Mouse (Mus musculus): Measurements from ENCODE around the gene Bcl7c.
"Not testable (repeated sequence)": the region's sequence is repeated elsewhere in the genome, so short reads cannot be mapped to it uniquely, and the experiment has no call there.

Bcl7c gene

GRCm38 (mm10) chr7:127716992-127717391, 8.3 kb upstream of the Bcl7c start:
- DNase-seq (ENCODE audit: low spot score): peak; percentile 42

DNA sequence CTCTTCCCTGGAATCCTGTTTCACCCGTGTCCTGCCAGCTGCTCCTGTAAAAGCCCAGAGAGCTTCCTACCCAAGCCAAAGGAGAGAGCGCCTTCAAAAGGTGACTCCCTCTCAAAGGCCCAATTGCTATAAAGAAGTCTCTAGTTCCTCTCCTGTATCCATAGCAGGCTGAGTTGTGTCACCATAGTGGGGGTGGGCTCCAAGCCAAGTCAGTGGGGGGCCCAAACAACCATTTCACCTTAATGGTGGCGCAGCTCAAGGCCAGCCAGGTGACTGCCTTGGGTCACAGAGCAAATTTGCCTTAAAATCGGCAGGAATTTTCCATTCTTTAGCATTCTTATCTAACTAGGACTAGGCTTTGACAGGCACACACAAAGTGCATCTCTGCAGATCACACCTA, 6.1 kb upstream of the Bcl7c start:
- DNase-seq (ENCODE audit: low spot score): no peak

DNA sequence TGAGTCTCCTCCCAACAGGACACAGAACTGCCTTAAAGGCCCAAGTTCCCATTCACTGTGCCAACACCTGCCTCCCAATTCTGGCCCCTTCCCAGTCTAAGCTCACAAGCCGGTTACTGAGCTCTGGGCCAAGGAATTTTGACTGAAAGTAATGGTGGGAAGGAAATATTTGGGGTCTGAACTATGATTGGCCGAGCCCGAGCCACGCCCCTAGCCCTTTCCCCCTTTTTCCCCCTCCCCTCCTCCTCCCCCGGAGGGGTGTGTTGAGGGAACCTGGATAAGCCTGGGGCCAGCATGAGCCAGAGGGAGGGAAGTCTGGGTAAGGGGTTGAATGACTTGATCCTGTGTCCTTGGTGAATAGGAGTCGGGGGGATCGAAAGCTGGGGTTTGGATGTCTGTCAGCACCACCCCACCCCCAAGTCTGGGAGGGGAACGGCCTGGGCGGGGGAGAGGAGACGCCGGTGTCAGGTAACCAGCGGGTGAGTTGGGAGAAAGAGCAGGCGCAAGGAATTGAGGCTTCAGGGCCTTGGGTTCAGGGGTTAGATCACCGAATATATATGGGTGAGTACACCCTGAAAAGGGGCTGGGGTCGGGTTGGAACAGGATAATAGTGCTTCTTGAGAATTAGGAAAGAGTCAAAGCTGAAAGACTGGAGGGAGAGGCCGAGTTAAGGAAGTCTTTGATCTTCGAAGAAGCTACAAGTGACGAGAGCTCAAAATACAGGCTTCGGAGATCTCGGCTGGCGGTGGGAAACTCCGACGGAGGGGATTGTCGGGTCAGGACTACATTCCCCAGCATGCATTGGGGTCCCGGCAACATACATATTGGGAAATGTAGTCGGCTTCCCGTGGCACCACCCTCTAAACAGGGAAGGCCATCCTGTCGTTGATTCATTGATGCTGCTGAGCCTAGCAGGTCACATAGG, 4.0 kb upstream of the Bcl7c start, which contains the start of gene Ctf1:
Ctf1 (plus strand) TSS at position 276 of the 925 bp plus-strand sequence.
- DNase-seq (ENCODE audit: low spot score): no peak

DNA sequence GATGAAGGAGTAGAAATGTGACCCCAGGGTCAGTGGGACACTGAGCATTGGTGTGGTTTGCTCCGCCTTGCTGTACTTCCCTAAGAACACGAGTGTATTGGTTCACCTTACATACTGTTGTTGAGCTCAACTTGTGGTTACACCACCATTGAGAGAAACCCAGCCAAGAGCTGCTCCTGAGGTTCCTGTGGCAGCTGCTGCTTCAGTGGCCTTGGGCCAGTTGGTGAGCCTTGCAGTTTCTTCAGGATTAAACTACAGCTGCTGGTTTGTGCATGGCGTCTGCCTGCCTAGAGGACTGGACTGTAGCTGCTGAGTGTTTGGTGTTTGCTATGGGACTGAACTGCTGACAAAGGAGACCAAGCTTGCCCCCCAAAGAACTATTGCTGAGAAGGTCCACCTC, 2.7 kb upstream of the Bcl7c start:
- no peak for DNase-seq (ENCODE audit: low spot score)

DNA sequence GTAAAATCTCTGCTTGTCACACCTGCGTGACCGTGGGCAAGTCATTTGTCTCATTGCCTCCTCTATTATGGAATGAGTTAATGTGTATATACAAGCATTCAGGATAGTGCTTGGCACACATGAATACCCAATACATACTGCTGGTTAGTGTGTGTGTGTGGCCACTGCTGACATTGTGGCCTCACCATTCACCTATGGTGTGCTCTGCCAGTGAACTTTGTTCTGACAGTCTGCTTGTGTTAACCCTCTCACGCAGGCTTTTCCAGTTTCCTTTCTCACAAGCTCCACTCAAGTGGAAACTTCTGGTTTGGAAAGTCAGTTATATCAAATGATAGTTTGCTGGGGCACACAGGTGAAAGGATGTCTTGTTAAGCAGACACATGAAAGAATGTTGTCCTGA, 2.3 kb upstream of the Bcl7c start:
- no peak for DNase-seq (ENCODE audit: low spot score)

DNA sequence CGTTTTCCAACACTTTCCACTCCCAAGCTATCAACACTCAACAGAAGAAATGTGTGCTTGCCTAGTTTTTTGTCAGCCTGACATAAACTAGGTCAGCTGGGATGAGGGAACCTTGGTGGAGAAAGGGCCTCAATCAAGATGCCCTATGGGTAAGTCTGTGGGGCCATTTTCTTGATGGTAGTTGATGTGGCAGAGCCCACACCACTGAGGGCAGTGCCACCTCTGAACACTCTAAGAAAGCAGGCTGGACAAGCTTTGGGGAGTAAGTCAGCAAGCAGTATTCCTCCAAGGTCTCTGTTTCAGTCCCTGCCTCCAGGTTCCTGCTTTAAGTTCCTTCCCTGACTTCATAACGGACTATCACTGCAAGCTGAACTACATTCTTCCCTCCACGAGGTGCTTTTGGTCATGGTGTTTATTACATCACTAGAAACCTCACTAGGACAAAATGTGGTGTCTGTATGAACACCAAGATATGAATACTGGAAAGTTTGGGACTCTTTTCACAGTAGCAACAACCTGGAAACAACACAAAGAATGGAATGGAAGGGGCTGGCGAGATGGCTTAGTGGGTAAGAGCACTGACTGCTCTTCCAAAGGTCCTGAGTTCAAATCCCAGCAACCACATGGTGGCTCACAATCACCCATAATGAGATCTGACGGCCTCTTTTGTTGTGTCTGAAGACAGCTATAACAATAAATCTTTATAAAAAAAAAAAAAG, 687 bp upstream of the Bcl7c start:
- DNase-seq (ENCODE audit: low spot score): no peak

DNA sequence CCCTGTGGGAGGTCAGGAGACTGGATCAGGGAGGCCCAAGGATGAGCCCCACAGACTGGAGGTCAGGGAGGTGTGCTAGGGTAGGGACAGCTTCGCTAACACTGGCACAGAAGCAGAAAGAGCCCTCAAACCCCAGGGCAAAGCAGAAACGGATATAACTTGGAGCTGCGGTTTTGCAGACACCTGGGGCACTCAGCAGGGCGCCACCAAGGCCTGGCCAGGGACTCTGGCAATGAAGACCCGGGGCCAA, 851 bp downstream of the Bcl7c start:
- DNase-seq (ENCODE audit: low spot score): no peak

DNA sequence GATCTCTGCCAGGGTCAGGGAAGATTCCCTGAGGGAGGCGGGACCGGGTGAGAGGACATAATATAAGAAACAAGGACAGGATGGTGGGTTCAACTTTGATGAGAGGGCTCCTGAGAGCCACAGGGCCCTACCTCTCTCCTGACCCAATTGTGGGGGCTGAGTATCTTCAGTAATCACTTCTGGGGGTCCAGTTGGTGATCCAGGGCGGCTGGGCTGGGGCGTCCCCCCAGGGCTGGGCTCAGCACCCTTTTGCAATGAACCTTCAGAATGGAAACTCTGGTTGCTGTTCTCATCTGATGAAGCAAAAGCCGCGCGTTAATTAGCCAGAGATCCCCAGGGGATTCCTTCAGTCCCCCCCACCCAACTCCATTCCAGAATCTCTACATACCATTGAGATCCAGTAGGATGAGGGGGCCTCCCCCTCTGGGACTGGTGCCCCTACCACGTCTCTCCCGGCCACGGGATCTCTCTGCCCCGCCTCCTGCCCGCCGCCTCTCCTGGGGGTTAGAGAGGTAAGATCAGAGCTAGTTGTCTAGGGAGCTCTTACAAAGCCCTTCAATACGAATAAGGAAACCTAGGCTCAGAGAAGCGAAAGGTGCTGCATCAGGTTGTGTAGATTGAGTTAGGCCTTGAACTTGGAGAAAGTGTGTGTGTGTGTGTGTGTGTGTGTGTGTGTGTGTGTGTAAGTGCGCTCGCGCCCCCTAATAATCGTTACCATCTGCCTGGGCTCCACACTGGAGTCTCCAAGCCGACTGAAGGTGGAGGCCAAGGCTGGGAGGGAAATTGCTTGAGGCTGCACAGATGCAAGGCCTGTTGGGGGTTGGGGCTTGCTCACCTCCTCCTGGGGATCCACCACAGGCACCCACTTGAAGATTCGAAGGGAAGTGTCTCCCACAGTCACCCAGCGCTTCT, 1.4 kb downstream of the Bcl7c start:
- no peak for DNase-seq (ENCODE audit: low spot score)

DNA sequence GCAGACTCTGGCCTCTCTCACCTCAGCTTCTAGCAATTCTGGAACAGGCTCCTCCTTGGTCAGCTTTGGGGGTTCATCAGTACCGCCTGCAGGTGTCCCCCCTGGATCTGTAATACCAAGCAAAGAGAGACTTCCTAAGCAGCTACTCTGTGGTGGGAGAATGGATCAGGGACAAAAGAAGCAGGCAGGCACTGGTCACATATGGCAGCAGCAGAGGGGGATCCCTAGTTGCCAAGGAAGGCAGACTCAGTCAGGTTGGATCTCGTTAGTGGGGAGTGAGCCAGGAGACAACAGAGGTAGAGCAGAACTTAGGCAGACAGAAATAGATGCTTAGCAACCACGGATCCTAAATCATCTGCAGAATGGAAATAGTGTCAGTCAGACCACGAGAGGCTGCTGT, 3.0 kb downstream of the Bcl7c start:
- no peak for DNase-seq (ENCODE audit: low spot score)

GRCm38 (mm10) chr7:127704598-127704997, 4.1 kb downstream of the Bcl7c start:
- DNase-seq (ENCODE audit: low spot score): no peak

GRCm38 (mm10) chr7:127703561-127704178, 5.1 kb downstream of the Bcl7c start:
- no peak for DNase-seq (ENCODE audit: low spot score)

DNA sequence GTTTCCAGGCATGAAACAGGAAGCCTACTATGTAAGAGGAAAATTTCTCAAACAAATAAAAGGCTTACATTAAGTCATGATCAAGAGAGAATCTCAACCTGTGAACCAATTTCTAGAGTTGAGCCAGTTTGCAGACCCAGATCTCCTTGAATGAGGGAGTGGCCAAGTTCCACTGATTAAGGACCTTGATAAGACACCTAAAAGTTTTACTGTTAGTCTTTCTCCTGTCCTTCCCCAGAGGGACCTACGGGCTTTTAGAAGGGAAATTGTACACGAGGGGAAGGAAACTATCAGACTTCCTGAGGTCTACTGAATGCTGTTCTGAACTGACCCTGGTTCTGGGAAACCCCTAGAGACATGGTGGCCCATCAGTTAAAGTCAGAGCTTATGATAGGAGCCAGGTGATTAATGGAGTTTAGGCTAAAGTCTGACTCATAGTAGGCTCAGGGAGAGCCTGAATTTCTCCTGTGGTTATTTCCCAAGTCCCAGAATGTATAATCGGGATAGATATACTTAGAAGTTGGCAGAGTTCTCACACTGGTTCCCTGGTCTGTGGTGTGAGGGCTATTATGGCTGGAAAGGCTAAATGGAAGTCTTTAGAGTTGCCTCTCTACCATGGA, 7.9 kb downstream of the Bcl7c start:
- no peak for DNase-seq (ENCODE audit: low spot score)

DNA sequence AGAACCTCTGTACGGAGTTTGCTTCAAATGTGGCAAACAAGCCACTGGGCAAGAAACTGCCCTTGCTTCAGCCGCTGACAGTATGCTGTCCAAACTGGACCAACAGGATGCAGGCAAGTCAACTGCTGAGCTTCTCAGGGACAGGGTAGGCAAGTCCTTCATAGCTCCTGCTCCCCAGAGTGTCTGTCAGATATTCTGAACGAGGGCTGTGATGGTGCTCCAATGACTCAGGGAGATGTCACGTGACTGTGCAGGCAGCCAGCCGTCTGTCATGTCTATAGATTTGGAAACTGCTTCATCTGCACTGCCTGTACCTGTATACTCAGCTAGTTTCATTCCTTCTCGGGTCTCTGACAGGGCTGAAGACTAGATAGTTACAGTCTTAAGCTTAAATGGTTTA, 9.7 kb downstream of the Bcl7c start:
- no peak for DNase-seq (ENCODE audit: low spot score)

GRCm38 (mm10) chr7:127693730-127694129, 15.0 kb downstream of the Bcl7c start:
- not testable (repeated sequence) for DNase-seq (ENCODE audit: low spot score)

GRCm38 (mm10) chr7:127693290-127693689, 15.4 kb downstream of the Bcl7c start:
- no peak for DNase-seq (ENCODE audit: low spot score)

- DNase-seq (ENCODE audit: low spot score): no peak
Measured at GRCm38 (mm10) chr7:127691221-127691989, 17.3 kb downstream of the Bcl7c start.

DNA sequence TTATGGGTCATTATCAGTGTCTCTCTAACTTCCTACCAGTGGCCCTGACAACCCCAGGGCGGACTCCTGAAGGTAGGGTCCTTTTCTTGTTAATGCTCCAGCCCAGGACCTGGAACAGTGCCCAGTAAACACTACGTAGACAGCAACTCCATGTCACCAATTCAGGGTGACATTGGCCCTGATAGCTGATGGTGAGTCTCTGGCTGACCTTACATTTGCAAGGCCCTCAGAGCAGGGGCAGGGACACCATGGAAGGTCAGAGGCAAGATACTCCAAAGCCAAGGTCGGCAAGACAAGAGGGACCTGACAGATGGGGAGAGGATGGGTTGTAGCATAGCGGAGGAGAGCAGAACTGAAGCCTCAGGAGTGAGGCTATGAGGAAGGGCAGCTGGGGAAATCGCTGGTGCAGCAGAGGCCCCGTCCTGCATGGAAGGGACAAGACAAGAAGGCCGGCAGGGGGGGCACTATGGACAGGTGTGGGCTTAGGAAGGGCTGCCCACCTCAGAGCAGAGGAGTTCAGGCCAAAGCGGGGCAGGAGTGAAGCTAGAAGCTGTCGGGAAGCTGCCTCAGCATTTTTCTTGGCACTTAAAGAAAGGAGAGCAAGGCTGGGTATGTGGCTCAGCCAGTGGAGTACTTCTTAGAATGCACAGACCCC, 19.0 kb downstream of the Bcl7c start:
- no peak for DNase-seq (ENCODE audit: low spot score)

DNA sequence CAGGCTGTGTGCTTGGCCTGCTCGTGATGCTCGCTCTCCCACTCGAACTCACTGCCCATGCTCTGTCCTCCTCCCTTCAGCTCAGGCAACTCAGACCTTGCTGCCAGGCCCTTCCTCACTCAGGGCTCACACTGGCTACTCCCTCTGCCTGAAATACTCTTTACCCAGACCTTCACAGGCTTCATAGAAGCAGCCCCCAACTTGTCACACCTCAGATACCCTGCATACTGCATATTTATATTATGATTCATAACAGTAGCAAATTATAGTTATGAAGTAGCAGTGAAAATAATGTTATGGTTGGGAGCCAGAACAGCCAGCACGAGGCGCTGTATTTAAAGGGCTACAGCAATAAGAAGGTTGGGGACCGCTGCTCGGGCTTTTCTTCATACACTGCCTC, 19.8 kb downstream of the Bcl7c start:
- DNase-seq (ENCODE audit: low spot score): no peak

DNA sequence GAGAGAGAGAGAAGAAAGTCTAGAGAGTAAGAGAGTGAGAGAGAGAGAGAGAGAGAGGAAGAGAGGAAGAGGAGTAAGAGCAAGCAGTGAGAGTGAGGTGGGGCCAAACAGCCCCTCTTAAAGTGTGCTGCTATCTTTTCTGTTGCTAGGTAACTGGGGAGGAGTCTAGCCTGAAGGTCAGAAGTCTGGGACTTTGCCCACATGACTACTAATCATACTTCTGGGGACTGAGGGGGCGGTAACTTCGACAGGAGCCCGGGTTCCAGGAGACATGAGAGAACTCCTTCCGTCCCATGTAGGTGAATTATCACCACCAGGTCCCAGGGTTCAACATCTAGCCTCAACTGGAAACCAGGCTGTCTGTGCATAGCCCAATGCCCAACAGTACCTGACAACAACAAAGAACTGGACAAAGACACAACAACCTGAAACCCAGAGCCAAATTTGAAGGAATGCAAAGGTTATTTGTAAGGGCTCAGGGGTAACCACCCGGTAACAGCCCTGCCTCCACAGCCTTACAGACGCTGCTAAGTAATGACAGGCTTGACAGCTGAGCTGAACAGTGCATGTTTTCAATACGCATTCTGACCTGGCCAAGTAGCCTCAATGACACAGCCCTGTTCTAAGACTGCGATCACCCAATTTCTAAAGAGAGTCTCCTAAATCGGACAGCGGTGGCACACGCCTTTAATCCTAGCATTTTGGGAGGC, 21.8 kb downstream of the Bcl7c start:
- no peak for DNase-seq (ENCODE audit: low spot score)

All from spleen, adult 12 weeks (tissue).